Mouse (Mus musculus) hindbrain, embryonic 14.5 days (tissue): Measurements from ENCODE around the gene Gmds. TPM values are rescaled to one million over a fixed set of nuclear protein-coding genes. Genes with fewer than 3 reads are reported as not detected.

Experiments
- ATAC-seq: fragments of 200-750 bp; cut with Nextera tagmentation; 2 replicates; pipeline ENCODE4 v1.8.0; 2017; ENCODE audit warnings: moderate number of reproducible peaks, mild to moderate bottlenecking, moderate TSS enrichment, moderate library complexity; ENCODE audit not compliant: low FRiP score
- DNase-seq: peaks from one replicate; pipeline ENCODE4 v3.0.0-alpha.2; 2015; ENCODE audit warnings: low spot score
- H3K27ac ChIP-seq: fragments of 300-500 bp; sonication (generic); 2 replicates; pipeline ENCODE4 v1.5.1; 2014; ENCODE audit warnings: mild to moderate bottlenecking, moderate library complexity
- H3K27me3 ChIP-seq: fragments of 300-500 bp; sonication (generic); 2 replicates; pipeline ENCODE4 v1.6.1; 2014; ENCODE audit warnings: mild to moderate bottlenecking, low read length, mixed read lengths; ENCODE audit not compliant: control insufficient read depth, insufficient read depth
- H3K36me3 ChIP-seq: fragments of 300-500 bp; sonication (generic); replicated peaks from 2 replicates; pipeline ENCODE4 v1.6.1; 2014; ENCODE audit not compliant: control insufficient read depth, insufficient read depth
- H3K4me1 ChIP-seq: fragments of 300-500 bp; sonication (generic); replicated peaks from 2 replicates; pipeline ENCODE4 v1.6.1; 2014; ENCODE audit warnings: antibody characterized with exemption, low read length, mixed read lengths; ENCODE audit not compliant: control insufficient read depth, insufficient read depth
- H3K4me2 ChIP-seq: fragments of 300-500 bp; sonication (generic); replicated peaks from 2 replicates; pipeline ENCODE4 v1.6.1; 2014; ENCODE audit warnings: mild to moderate bottlenecking, moderate library complexity
- H3K4me3 ChIP-seq: fragments of 300-500 bp; sonication (generic); replicated peaks from 2 replicates; pipeline ENCODE4 v1.5.1; 2014; ENCODE audit warnings: mild to moderate bottlenecking, low read length
- H3K9ac ChIP-seq: fragments of 300-500 bp; sonication (generic); 2 replicates; pipeline ENCODE4 v1.6.1; 2014
- H3K9me3 ChIP-seq: fragments of 300-500 bp; sonication (generic); 2 replicates; pipeline ENCODE4 v1.6.1; 2016; ENCODE audit warnings: low read length; ENCODE audit not compliant: control insufficient read depth
- WGBS: fragments of 180-500 bp; shearing (Covaris S2); extraction: QIAGEN DNeasy Blood & Tissue Kit; methylation state at CpG from one replicate; pipeline ENCODE4 v1.1.7; 2014; 5-methylcytosine and 5-hydroxymethylcytosine counted together
- polyA plus RNA-seq: library from polyadenylated mRNA; unstranded; fragments of >200 nt; fragmentation: Nextera tagmentation; extraction: Ambion mirVana; gene quantifications from 2 replicates; pipeline ENCODE4 v1.2.1, GENCODE M21; 2014

Gmds gene
- polyA plus RNA-seq, 1 experiment from 2014 or later: 39.8 TPM

DNA sequence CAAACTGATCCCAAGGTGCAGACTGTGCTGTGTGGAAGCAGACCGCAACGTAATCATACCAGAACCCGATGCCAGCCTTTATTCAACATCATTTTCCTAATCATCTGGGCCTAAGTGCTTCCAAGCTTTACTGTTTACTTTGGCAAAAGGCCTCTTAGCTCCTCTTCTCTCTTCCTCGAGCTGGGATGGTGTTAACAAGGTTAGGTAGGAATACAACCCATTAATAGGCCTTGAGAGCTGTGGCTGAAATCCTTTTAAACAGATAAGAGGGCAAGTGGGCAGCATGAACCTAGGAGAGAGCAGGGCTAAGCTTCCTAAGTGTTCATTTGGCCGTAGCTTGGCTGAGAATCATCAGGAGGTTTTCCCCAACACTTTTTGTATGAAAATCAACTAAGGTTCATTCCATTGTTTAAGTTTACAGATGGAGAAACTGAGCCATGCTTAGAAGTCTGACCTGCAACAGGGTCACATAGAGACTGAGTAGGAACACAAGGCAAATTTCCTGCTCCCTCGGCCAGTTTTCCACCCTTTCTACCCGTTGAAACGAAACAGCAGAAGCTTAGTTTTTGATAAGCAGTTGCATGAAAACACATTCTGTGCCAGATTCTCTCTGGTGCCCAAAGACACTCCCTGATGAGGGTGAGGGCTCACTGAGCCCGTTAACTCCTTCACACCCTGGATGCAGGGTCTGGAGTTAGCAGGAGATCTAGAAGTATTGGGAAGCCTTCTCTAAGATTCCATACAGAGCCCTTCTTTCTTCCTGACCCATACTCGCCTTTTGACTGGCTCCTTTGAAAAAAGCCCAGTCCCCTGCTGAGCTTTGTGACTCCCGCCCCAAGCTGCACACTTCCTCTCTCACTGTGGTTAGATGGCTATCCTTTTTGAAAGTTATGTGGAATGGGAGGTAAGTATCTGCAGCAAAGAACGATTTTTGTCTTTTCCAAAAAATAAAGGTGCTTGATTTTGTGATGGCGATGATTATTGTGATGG lies 379.9 kb downstream of the Gmds start:
- H3K27ac ChIP-seq: no peak overlapping the region; the same call in 1 of the 2 replicates
- no peaks in the 10 kb centered on the region for H3K27me3 ChIP-seq
- no peaks in the 10 kb centered on the region for H3K9me3 ChIP-seq
- no peaks in the 10 kb centered on the region for H3K4me1 ChIP-seq
- no peak overlapping the region for H3K4me3 ChIP-seq
- H3K9ac ChIP-seq: no peak overlapping the region
- no peaks in the 10 kb centered on the region for H3K36me3 ChIP-seq
- DNase-seq (no peak), ATAC-seq (no peak)
- 62% methylated on average over 13 of the region's 13 CpGs for WGBS
- no peak overlapping the region for H3K4me2 ChIP-seq

- Histone ChIP-seq H3K27me3 (no peaks in the 10 kb centered on the region), H3K9ac (no peak overlapping the region), H3K4me1 (no peaks in the 10 kb centered on the region), H3K4me3 (no peak overlapping the region), H3K9me3 (no peaks in the 10 kb centered on the region), H3K27ac (no peak overlapping the region), H3K36me3 (no peaks in the 10 kb centered on the region), H3K4me2 (no peak overlapping the region)
- WGBS: 83% methylated on average over 6 of the region's 6 CpGs
- DNase-seq (no peak), ATAC-seq (no peak)
Measured at GRCm38 (mm10) chr13:31956584-31956983, 382.0 kb downstream of the Gmds start.

GRCm38 (mm10) chr13:31956112-31956511 lies 382.4 kb downstream of the Gmds start:
- Histone ChIP-seq H3K27me3 (no peaks in the 10 kb centered on the region), H3K4me1 (no peaks in the 10 kb centered on the region), H3K9me3 (no peaks in the 10 kb centered on the region), H3K27ac (no peak overlapping the region), H3K4me2 (no peak overlapping the region), H3K9ac (no peak overlapping the region), H3K36me3 (no peaks in the 10 kb centered on the region), H3K4me3 (no peak overlapping the region)
- WGBS: 83% methylated on average over 4 of the region's 4 CpGs
- ATAC-seq (no peak), DNase-seq (no peak)

DNA sequence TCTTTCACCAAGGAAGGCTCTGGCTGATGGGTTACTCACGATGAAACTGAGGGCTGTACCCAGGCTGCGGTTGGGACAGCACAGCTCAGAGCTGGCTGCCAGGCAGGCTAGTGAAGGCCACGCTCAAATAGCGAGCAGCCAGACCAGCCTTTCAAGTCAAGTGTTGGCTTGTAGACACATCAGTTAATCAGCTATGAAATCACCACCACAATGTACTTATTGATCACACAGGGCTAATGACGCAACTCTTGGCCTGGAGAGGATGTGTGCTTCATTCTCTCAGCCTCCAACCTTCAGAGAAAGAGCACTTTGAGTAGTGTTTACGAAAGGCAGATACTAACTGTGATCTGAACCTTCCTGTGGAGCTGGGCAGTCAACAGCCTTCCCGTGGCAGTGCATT lies 383.4 kb downstream of the Gmds start:
- no peaks in the 10 kb centered on the region for H3K4me1 ChIP-seq
- no peak overlapping the region for H3K4me3 ChIP-seq
- no peak for DNase-seq
- no peaks in the 10 kb centered on the region for H3K9me3 ChIP-seq
- no peaks in the 10 kb centered on the region for H3K36me3 ChIP-seq
- no peaks in the 10 kb centered on the region for H3K27me3 ChIP-seq
- H3K4me2 ChIP-seq: no peak overlapping the region
- no peak for ATAC-seq
- H3K9ac ChIP-seq: no peak overlapping the region
- WGBS: 66% methylated on average over 7 of the region's 7 CpGs
- H3K27ac ChIP-seq: no peak overlapping the region

- DNase-seq (no peak), ATAC-seq (no peak)
- no peak overlapping the region for H3K4me2 ChIP-seq
- no peaks in the 10 kb centered on the region for H3K4me1 ChIP-seq
- no peaks in the 10 kb centered on the region for H3K36me3 ChIP-seq
- no peak overlapping the region for H3K4me3 ChIP-seq
- H3K9ac ChIP-seq: no peak overlapping the region
- H3K27ac ChIP-seq: no peak overlapping the region
- H3K27me3 ChIP-seq: no peaks in the 10 kb centered on the region
- 85% methylated on average over 3 of the region's 3 CpGs for WGBS
- no peaks in the 10 kb centered on the region for H3K9me3 ChIP-seq
Measured at GRCm38 (mm10) chr13:31944676-31945210, 393.8 kb downstream of the Gmds start.

DNA sequence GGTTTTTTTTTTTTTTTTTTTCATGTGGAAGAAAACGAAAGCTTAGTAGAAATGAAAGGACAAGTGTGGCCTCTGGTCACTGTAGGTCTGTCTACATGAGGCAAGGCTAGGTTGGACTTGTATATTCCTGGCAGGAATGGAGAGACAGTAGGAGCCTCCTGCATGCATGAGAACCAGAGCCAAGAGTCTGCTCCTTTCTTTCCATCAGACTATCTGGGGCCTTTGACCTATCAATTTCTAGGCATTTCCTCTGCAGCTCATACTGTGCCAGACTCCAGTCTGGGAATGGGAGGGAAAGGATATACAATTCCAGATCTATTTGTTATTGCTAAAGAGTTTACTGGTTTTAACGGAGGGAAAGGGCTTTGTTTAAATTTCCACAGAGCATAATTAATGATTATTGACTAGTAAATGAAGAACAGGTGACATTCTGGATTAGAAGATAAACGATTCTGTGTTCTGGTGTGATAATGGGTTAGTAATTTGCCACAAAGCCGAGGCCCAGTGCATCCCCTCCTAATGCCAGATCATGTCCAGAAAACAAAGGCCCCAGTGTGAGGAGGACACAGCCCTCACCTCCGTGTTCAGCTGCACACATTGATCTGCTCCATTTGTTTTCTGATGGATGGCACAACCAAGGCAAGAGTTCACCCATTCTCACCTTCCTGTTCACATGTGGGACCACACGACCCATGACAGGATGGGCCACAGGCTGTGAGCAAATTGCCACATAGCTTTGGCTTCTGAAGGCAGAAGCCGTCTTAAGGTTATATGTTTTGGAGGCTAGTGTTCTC lies 394.9 kb downstream of the Gmds start:
- Histone ChIP-seq H3K4me3 (no peak overlapping the region), H3K4me2 (no peak overlapping the region), H3K27ac (no peak overlapping the region), H3K27me3 (no peaks in the 10 kb centered on the region), H3K4me1 (no peaks in the 10 kb centered on the region), H3K9me3 (no peaks in the 10 kb centered on the region), H3K36me3 (no peaks in the 10 kb centered on the region), H3K9ac (no peak overlapping the region)
- ATAC-seq (no peak), DNase-seq (no peak)
- whole genome bisulfite sequencing: 42% methylated on average over 7 of the region's 7 CpGs

DNA sequence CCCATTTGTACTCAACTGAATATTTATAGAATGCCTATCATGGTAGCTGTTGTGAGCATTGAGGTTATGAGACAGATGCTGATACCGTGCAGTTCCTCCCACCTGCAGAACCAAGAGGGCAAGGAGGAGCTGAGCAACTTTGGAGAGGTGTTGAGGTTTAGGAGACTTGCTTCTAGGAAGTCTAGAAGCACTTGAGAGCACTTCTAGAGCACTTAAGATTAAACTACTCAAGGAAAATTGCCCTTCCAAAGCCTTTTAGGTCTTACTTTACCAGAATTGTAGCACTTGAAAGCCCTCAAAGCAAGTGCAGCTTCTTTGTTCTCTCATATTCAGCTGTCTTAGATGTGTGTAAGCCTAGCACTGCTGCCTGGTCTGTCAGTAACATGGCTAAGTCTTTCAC lies 409.2 kb downstream of the Gmds start:
- no peaks in the 10 kb centered on the region for H3K9me3 ChIP-seq
- ATAC-seq (no peak), DNase-seq (no peak)
- no peak overlapping the region for H3K4me2 ChIP-seq
- no peaks in the 10 kb centered on the region for H3K4me1 ChIP-seq
- WGBS: 77% methylated on average over 1 of the region's 1 CpGs
- no peak overlapping the region for H3K9ac ChIP-seq
- no peaks in the 10 kb centered on the region for H3K36me3 ChIP-seq
- no peak overlapping the region for H3K4me3 ChIP-seq
- H3K27me3 ChIP-seq: no peaks in the 10 kb centered on the region
- no peak overlapping the region for H3K27ac ChIP-seq

DNA sequence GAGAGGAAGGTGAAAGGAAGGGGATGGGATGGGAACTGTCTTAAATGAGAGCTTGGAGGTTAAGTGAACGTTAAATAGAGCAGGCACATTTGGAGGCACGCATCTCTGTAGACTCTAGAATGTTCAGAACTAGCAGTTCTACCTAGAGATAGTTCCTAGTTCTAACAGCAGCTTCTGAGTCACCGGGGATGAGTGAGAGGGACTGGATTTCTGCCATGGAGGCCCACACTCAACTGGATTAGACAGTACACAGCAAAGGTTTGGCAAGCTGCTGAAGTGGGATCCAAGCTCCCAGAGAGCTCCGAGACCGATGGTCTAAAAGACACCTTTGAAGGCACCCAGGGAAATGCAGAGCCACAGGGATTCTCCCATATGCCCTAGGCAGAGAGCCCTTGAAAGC lies 411.9 kb downstream of the Gmds start:
- H3K36me3 ChIP-seq: no peaks in the 10 kb centered on the region
- H3K4me2 ChIP-seq: no peak overlapping the region
- no peaks in the 10 kb centered on the region for H3K4me1 ChIP-seq
- ATAC-seq (no peak), DNase-seq (no peak)
- WGBS: 79% methylated on average over 5 of the region's 5 CpGs
- no peaks in the 10 kb centered on the region for H3K27me3 ChIP-seq
- H3K9ac ChIP-seq: no peak overlapping the region
- no peak overlapping the region for H3K27ac ChIP-seq
- no peak overlapping the region for H3K4me3 ChIP-seq
- H3K9me3 ChIP-seq: no peaks in the 10 kb centered on the region

GRCm38 (mm10) chr13:31924506-31924905 lies 414.0 kb downstream of the Gmds start:
- H3K4me3 ChIP-seq: no peak overlapping the region
- no peak overlapping the region for H3K4me2 ChIP-seq
- no peaks in the 10 kb centered on the region for H3K36me3 ChIP-seq
- ATAC-seq: no peak
- no peaks in the 10 kb centered on the region for H3K9me3 ChIP-seq
- no peaks in the 10 kb centered on the region for H3K27me3 ChIP-seq
- H3K4me1 ChIP-seq: no peaks in the 10 kb centered on the region
- 79% methylated on average over 4 of the region's 4 CpGs for WGBS
- no peak overlapping the region for H3K27ac ChIP-seq
- no peak overlapping the region for H3K9ac ChIP-seq
- no peak for DNase-seq
